Mouse (Mus musculus) liver, adult 2 months (tissue): ENCODE data around the gene Myo6. TPM values are rescaled to one million over a fixed set of nuclear protein-coding genes. Genes with fewer than 3 reads are reported as not detected.

Source experiments
- DNase-seq: peaks from one replicate; pipeline ENCODE4 v3.0.0-alpha.2; 2011; ENCODE audit warnings: low read depth, low spot score; ENCODE audit errors: extremely low read depth
- H3K27ac ChIP-seq: fragments of 200-500 bp; replicated peaks from 2 replicates; pipeline ENCODE4 v1.5.1; 2012; ENCODE audit warnings: low read depth, mild to moderate bottlenecking, control low read depth, inconsistent platforms, low read length; ENCODE audit not compliant: insufficient read depth
- H3K27me3 ChIP-seq: fragments of 200-500 bp; 2 replicates; pipeline ENCODE4 v1.6.1; 2012; ENCODE audit warnings: mild to moderate bottlenecking, moderate library complexity, low read length, inconsistent platforms; ENCODE audit not compliant: control insufficient read depth, insufficient read depth
- H3K36me3 ChIP-seq: fragments of 200-500 bp; 2 replicates; pipeline ENCODE4 v1.6.1; 2012; ENCODE audit warnings: low read length, inconsistent platforms; ENCODE audit not compliant: control insufficient read depth, insufficient read depth
- H3K4me1 ChIP-seq: fragments of 200-500 bp; 2 replicates; pipeline ENCODE4 v1.6.1; 2011; ENCODE audit warnings: low read length; ENCODE audit not compliant: control insufficient read depth, insufficient read depth
- H3K4me3 ChIP-seq: fragments of 200-500 bp; 2 replicates; pipeline ENCODE4 v1.5.1; 2011; ENCODE audit warnings: low read depth, mild to moderate bottlenecking, control low read depth, low read length, moderate library complexity; ENCODE audit not compliant: insufficient read depth
- H3K79me2 ChIP-seq: fragments of 200-500 bp; 2 replicates; pipeline ENCODE4 v1.6.1; 2012; ENCODE audit warnings: inconsistent platforms, mild to moderate bottlenecking, low read length, moderate library complexity; ENCODE audit not compliant: control insufficient read depth, insufficient read depth
- H3K9ac ChIP-seq: fragments of 200-500 bp; 2 replicates; pipeline ENCODE4 v1.6.1; 2012; ENCODE audit warnings: low read depth, mild to moderate bottlenecking, control low read depth, inconsistent platforms, low read length
- CTCF ChIP-seq: fragments of 200-500 bp; IDR thresholded peaks from 2 replicates; pipeline ENCODE4 v1.5.1; 2011; ENCODE audit warnings: low read depth, low read length, control low read depth
- POLR2A ChIP-seq: fragments of 200-500 bp; IDR thresholded peaks from 2 replicates; pipeline ENCODE4 v1.6.1; 2011; ENCODE audit warnings: low read length, control low read depth; ENCODE audit not compliant: insufficient read depth; ENCODE audit errors: extremely low read depth
- WGBS: fragments of 180-500 bp; shearing (Covaris S2); methylation state at CpG from one replicate; pipeline ENCODE4 v1.1.7; 2018; 5-methylcytosine and 5-hydroxymethylcytosine counted together
- polyA plus RNA-seq: library from polyadenylated mRNA; depleted of rRNA; stranded (reverse); fragments of >200 nt; gene quantifications from 2 replicates; pipeline ENCODE4 v1.2.3, GENCODE M21; 2012
- total RNA-seq: library from RNA; depleted of rRNA; stranded (reverse); fragments of >200 nt; gene quantifications from 2 replicates; pipeline ENCODE4 v1.2.3, GENCODE M21; 2014

Gene Myo6
- total and polyA plus RNA-seq, 2 experiments = 12.4 to 31.7 TPM

- no peaks in the 10 kb centered on the region for H3K27me3 ChIP-seq
- H3K36me3 ChIP-seq = no peaks in the 10 kb centered on the region
- peaks cover 5% of the 10 kb centered on the region for H3K4me1 ChIP-seq
- 69% methylated on average over 3 of the region's 3 CpGs for WGBS
- TF ChIP-seq CTCF = no peak
- no peak for TF ChIP-seq POLR2A
- peaks cover 33% of the 10 kb centered on the region; the same call in 1 of the 2 replicates for H3K79me2 ChIP-seq
- H3K9ac ChIP-seq = no peak overlapping the region
- no peak overlapping the region for H3K27ac ChIP-seq
- no peak overlapping the region for H3K4me3 ChIP-seq
- DNase-seq = no peak
Measured at GRCm38 (mm10) chr9:80196161-80196560, 31.3 kb downstream of the Myo6 start.

- TF ChIP-seq POLR2A (no peak), CTCF (no peak)
- Histone ChIP-seq H3K27ac (no peak overlapping the region), H3K4me1 (peaks cover 7% of the 10 kb centered on the region), H3K79me2 (peaks cover 32% of the 10 kb centered on the region; the same call in 1 of the 2 replicates), H3K9ac (no peak overlapping the region), H3K27me3 (no peaks in the 10 kb centered on the region), H3K36me3 (no peaks in the 10 kb centered on the region), H3K4me3 (no peak overlapping the region)
- no peak for DNase-seq
- WGBS = 93% methylated on average over 6 of the region's 6 CpGs
Measured at GRCm38 (mm10) chr9:80197233-80197632, 32.4 kb downstream of the Myo6 start.

GRCm38 (mm10) chr9:80200855-80201254 lies 36.0 kb downstream of the Myo6 start:
- DNase-seq = peak; percentile 75
- H3K36me3 ChIP-seq = no peaks in the 10 kb centered on the region
- H3K27ac ChIP-seq = peak overlapping the region; percentile 21; the same call in 1 of the 2 replicates
- no peak overlapping the region for H3K4me3 ChIP-seq
- H3K4me1 ChIP-seq = peaks cover 7% of the 10 kb centered on the region
- H3K9ac ChIP-seq = no peak overlapping the region
- no peaks in the 10 kb centered on the region for H3K27me3 ChIP-seq
- WGBS = 54% methylated on average over 6 of the region's 6 CpGs
- no peak for TF ChIP-seq CTCF
- TF ChIP-seq POLR2A = no peak
- H3K79me2 ChIP-seq = peaks cover 31% of the 10 kb centered on the region; the same call in 1 of the 2 replicates

- WGBS = 95% methylated on average over 14 of the region's 14 CpGs
- Histone ChIP-seq H3K4me3 (no peak overlapping the region), H3K27me3 (no peaks in the 10 kb centered on the region), H3K36me3 (no peaks in the 10 kb centered on the region), H3K4me1 (peaks cover 7% of the 10 kb centered on the region), H3K79me2 (peaks cover 26% of the 10 kb centered on the region; the same call in 1 of the 2 replicates), H3K27ac (no peak overlapping the region), H3K9ac (no peak overlapping the region)
- no peak for DNase-seq
- TF ChIP-seq CTCF (no peak), POLR2A (no peak)
Measured at GRCm38 (mm10) chr9:80202374-80203060, 37.7 kb downstream of the Myo6 start.

GRCm38 (mm10) chr9:80208681-80209080 lies 43.9 kb downstream of the Myo6 start:
- Histone ChIP-seq H3K27me3 (no peaks in the 10 kb centered on the region), H3K36me3 (no peaks in the 10 kb centered on the region), H3K27ac (no peak overlapping the region), H3K4me3 (no peak overlapping the region), H3K4me1 (peaks cover 16% of the 10 kb centered on the region), H3K79me2 (peaks cover 26% of the 10 kb centered on the region; the same call in 1 of the 2 replicates), H3K9ac (no peak overlapping the region)
- WGBS = 42% methylated on average over 2 of the region's 2 CpGs
- TF ChIP-seq POLR2A (no peak), CTCF (no peak)
- peak; percentile 65 for DNase-seq

- peaks cover 32% of the 10 kb centered on the region for H3K79me2 ChIP-seq
- no peaks in the 10 kb centered on the region for H3K36me3 ChIP-seq
- DNase-seq = peak; percentile 58
- no peak overlapping the region for H3K4me3 ChIP-seq
- H3K4me1 ChIP-seq = peaks cover 20% of the 10 kb centered on the region
- no peak for TF ChIP-seq POLR2A
- no peak for TF ChIP-seq CTCF
- H3K27ac ChIP-seq = peak overlapping the region; percentile 96
- no peak overlapping the region; the same call in 1 of the 2 replicates for H3K9ac ChIP-seq
- H3K27me3 ChIP-seq = no peaks in the 10 kb centered on the region
- 48% methylated on average over 10 of the region's 10 CpGs for WGBS
Measured at GRCm38 (mm10) chr9:80209459-80209858, 44.6 kb downstream of the Myo6 start.
